Mouse (Mus musculus) heart, embryonic 14.5 days (tissue): Measurements from ENCODE around the gene Etfdh. TPM values are rescaled to one million over a fixed set of nuclear protein-coding genes. Genes with fewer than 3 reads are reported as not detected.
"Not testable (repeated sequence)": the region's sequence is repeated elsewhere in the genome, so short reads cannot be mapped to it uniquely, and the experiment has no call there.

ENCODE experiments used
- ATAC-seq: fragments of 200-750 bp; cut with Nextera tagmentation; 2 replicates; pipeline ENCODE4 v1.8.0; 2017; ENCODE audit warnings: low read depth, moderate TSS enrichment; ENCODE audit not compliant: insufficient number of reproducible peaks, insufficient read depth, low FRiP score
- H3K27ac ChIP-seq, 2 experiments: fragments of 200-500 bp in 1 of 2; fragments of 300-500 bp in 1 of 2; sonication (generic) in 1 of 2; replicated peaks in 1 of 2; 2 replicates each; pipeline ENCODE4 v1.5.1; 2012 to 2014; ENCODE audit warnings: low read depth in 2 of 2, low read length in 2 of 2, control low read depth in 1 of 2, mild to moderate bottlenecking in 1 of 2, mixed read lengths in 1 of 2; ENCODE audit not compliant: control insufficient read depth in 1 of 2, insufficient read depth in 1 of 2
- H3K27me3 ChIP-seq: fragments of 300-500 bp; sonication (generic); 2 replicates; pipeline ENCODE4 v1.6.1; 2014; ENCODE audit warnings: mild to moderate bottlenecking, low read length, control low read depth; ENCODE audit not compliant: control insufficient read depth, insufficient read depth
- H3K36me3 ChIP-seq: fragments of 300-500 bp; sonication (generic); 2 replicates; pipeline ENCODE4 v1.6.1; 2014; ENCODE audit warnings: mild to moderate bottlenecking, control low read depth, low read length, mixed read lengths; ENCODE audit not compliant: control insufficient read depth, insufficient read depth
- H3K4me1 ChIP-seq, 2 experiments: fragments of 200-500 bp in 1 of 2; fragments of 300-500 bp in 1 of 2; sonication (generic) in 1 of 2; 2 replicates each; pipeline ENCODE4 v1.6.1; 2012 to 2014; ENCODE audit warnings: low read length in 2 of 2, control low read depth in 1 of 2, mixed read lengths in 1 of 2; ENCODE audit not compliant: control insufficient read depth in 2 of 2, insufficient read depth in 2 of 2
- H3K4me2 ChIP-seq: fragments of 300-500 bp; sonication (generic); 2 replicates; pipeline ENCODE4 v1.6.1; 2014; ENCODE audit warnings: mild to moderate bottlenecking, low read length
- H3K4me3 ChIP-seq, 2 experiments: fragments of 200-500 bp in 1 of 2; fragments of 300-500 bp in 1 of 2; sonication (generic) in 1 of 2; 2 replicates each; pipeline ENCODE4 v1.5.1; 2012 to 2014; ENCODE audit warnings: low read length in 2 of 2, mild to moderate bottlenecking in 2 of 2, control low read depth in 1 of 2, low read depth in 1 of 2, moderate library complexity in 1 of 2; ENCODE audit not compliant: control insufficient read depth in 1 of 2, insufficient read depth in 1 of 2
- H3K9ac ChIP-seq: fragments of 300-500 bp; sonication (generic); 2 replicates; pipeline ENCODE4 v1.6.1; 2014; ENCODE audit warnings: mild to moderate bottlenecking, low read length
- H3K9me3 ChIP-seq: fragments of 300-500 bp; sonication (generic); 2 replicates; pipeline ENCODE4 v1.6.1; 2016; ENCODE audit warnings: low read length, control low read depth; ENCODE audit not compliant: control insufficient read depth
- WGBS: fragments of 180-500 bp; shearing (Covaris S2); extraction: QIAGEN DNeasy Blood & Tissue Kit; methylation state at CpG from one replicate; pipeline ENCODE4 v1.1.7; 2014; 5-methylcytosine and 5-hydroxymethylcytosine counted together
- polyA plus RNA-seq: library from polyadenylated mRNA; unstranded; fragments of >200 nt; fragmentation: Nextera tagmentation; extraction: Ambion mirVana; gene quantifications from 2 replicates; pipeline ENCODE4 v1.2.1, GENCODE M21; 2014

Gene Etfdh
- polyA plus RNA-seq, 1 experiment from 2014 or later: 189 TPM

DNA sequence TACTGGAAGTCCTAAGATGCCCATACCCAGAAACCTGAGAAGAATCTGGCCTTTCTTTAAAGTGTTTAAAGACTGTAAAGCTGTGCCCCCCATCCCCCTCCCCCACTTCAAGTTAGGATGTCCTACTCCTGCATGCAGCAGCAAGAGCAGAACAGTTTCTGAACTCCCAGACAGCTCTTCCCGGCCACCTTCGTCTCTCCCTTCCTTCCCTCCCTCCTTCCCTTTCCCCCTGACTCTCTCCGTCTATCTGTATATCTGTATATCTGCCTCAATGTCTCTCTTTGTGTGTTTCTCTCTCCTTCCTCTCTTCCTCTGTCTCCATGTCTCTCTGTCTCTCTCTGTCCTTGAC, 52.9 kb downstream of the Etfdh start:
- Histone ChIP-seq H3K9ac (peak overlapping the region; percentile 5; the same call in 1 of the 2 replicates), H3K9me3 (no peaks in the 10 kb centered on the region), H3K4me3 (no peak overlapping the region), H3K27me3 (no peaks in the 10 kb centered on the region), H3K4me1 (peaks cover 5 to 6% of the 10 kb centered on the region in 2 experiments; a peak in 3 of 4 replicates), H3K27ac (no peak overlapping the region), H3K36me3 (no peaks in the 10 kb centered on the region), H3K4me2 (peak overlapping the region; percentile 19; the same call in 1 of the 2 replicates)
- no peak for ATAC-seq
- 16% methylated on average over 3 of the region's 3 CpGs for WGBS

DNA sequence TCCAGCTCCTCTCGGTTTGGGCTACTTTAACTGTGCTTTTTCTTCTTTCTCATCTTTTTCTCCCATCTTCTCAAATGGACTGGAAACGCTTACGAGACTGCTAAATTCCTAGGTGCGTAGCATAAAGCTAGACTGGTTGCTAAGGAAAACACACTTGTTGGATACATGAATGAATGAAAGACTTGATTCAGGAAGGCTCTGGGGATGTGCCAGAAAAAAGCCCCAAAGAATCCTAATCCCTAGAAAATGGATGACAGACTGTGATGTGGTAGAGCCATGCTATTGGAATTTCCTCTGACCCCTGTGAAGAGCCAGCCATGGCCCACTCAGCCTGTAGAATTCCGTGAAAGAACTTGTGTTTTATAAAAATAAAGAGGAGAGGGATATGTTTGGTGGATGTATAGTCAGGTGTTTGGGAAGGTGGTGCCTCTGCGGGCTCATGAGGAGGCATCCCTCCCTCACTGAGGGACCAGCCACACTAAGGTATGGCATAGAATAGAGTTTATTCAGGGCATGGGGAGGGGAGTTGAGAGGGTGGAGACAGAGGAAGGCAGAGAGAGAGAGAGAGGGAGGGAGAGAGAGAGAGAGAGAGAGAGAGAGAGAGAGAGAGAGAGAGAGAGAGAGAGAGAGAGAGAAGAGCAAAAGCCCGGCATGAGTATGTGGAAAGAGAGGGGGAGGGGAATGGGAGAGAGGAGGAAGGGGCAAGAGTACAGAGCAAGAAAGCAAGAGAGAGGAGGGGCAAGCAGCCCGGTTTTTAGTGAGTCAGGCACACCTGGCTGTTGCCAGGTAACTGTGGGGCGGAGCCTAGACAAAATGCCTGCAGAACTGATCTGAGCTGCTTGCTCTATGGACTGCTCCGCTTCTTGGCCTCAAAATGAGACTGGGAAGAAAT, 53.5 kb downstream of the Etfdh start:
- no peak overlapping the region for H3K27ac ChIP-seq
- H3K4me2 ChIP-seq: 0 out of 2 replicates have a peak overlapping the region, but pooled peaks have one; percentile 19
- H3K4me3 ChIP-seq: no peak overlapping the region
- H3K36me3 ChIP-seq: no peaks in the 10 kb centered on the region
- peaks cover 5 to 6% of the 10 kb centered on the region in 2 experiments; a peak in 3 of 4 replicates for H3K4me1 ChIP-seq
- no peaks in the 10 kb centered on the region for H3K27me3 ChIP-seq
- no peaks in the 10 kb centered on the region for H3K9me3 ChIP-seq
- 43% methylated on average over 10 of the region's 10 CpGs for WGBS
- ATAC-seq: no peak
- H3K9ac ChIP-seq: 0 out of 2 replicates have a peak overlapping the region, but pooled peaks have one; percentile 5

GRCm38 (mm10) chr3:79574336-79574735, 55.0 kb downstream of the Etfdh start:
- Histone ChIP-seq H3K27ac (no peak overlapping the region), H3K36me3 (no peaks in the 10 kb centered on the region), H3K4me2 (no peak overlapping the region), H3K27me3 (no peaks in the 10 kb centered on the region), H3K9ac (no peak overlapping the region), H3K4me1 (peaks cover 5 to 6% of the 10 kb centered on the region in 2 experiments; a peak in 3 of 4 replicates), H3K9me3 (no peaks in the 10 kb centered on the region), H3K4me3 (no peak overlapping the region)
- WGBS: 79% methylated on average over 3 of the region's 3 CpGs
- ATAC-seq: no peak

- H3K27ac ChIP-seq, H3K9me3 ChIP-seq, H3K4me1 ChIP-seq, H3K36me3 ChIP-seq, H3K4me3 ChIP-seq, H3K27me3 ChIP-seq, H3K4me2 ChIP-seq, H3K9ac ChIP-seq, ATAC-seq: not testable (repeated sequence)
- 89% methylated on average over 5 of the region's 5 CpGs for WGBS
Measured at GRCm38 (mm10) chr3:79573376-79573775, 55.9 kb downstream of the Etfdh start.

DNA sequence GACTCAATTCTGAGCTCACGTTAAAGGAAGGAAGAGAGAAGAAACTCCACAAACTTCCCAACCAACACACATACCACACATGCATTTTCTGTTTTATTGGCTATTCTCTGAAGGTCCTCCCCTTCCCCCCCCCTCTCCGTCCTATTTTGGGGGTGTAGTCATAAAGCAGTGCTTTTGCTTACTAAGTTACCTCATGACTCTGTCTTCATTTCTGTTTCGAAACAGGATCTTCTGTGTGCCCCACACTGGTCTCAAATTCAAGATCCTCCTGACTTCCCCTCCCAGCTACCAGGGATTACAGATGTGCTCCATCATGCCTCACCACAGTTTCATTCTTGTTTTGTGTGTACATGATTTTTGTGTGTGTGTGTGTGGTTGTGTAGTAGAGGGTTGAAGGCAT, 56.9 kb downstream of the Etfdh start:
- H3K9ac ChIP-seq: no peak overlapping the region
- no peak overlapping the region for H3K27ac ChIP-seq
- WGBS: 70% methylated on average over 3 of the region's 3 CpGs
- ATAC-seq: no peak
- no peaks in the 10 kb centered on the region for H3K36me3 ChIP-seq
- H3K4me2 ChIP-seq: no peak overlapping the region
- no peak overlapping the region for H3K4me3 ChIP-seq
- no peaks in the 10 kb centered on the region for H3K9me3 ChIP-seq
- peaks cover 6 to 8% of the 10 kb centered on the region in 2 experiments; a peak in 3 of 4 replicates for H3K4me1 ChIP-seq
- no peaks in the 10 kb centered on the region for H3K27me3 ChIP-seq

- Histone ChIP-seq H3K4me3 (no peak overlapping the region), H3K9ac (no peak overlapping the region), H3K4me2 (no peak overlapping the region), H3K4me1 (peaks cover 6 to 13% of the 10 kb centered on the region in 2 experiments), H3K27ac (no peak overlapping the region), H3K27me3 (no peaks in the 10 kb centered on the region), H3K9me3 (no peaks in the 10 kb centered on the region), H3K36me3 (no peaks in the 10 kb centered on the region)
- WGBS: 77% methylated on average over 3 of the region's 3 CpGs
- no peak for ATAC-seq
Measured at GRCm38 (mm10) chr3:79569351-79569681, 60.0 kb downstream of the Etfdh start.

DNA sequence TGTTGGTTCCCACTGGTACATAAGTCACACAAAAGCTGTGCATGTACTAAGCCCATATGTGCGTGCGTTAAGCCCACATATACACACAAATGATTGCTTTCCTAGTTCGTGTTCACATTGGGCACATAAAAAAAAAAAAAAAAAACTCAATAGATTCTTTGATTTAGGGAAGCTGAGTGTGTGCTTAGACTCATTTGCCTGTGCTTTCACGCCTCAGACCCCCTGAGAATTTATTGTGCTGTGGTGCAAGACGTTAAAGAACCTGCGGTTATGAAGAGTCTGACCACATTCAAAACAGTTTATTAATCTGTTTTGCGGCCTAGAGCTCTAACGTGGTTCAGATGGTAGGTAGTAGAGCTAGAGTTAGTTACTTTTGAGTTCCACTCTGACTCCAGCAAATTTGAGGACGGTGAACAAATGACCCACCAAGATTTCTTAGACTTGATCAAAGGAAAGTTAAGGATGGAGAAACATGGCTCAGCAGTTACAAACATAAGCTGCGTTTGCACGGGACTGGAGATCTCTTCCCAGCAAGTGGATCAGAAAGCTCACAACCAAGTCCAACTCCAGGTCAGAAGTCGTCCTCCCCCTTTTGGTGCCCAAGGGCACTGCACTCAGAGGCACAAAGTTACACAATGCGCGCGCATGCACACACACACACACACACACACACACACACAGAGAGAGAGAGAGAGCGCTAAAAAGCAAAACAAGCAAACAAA, 60.5 kb downstream of the Etfdh start:
- H3K27ac ChIP-seq: peak overlapping the region; percentile 65 to 78
- ATAC-seq: no peak
- H3K9me3 ChIP-seq: no peaks in the 10 kb centered on the region
- peak overlapping the region in 1 of 2 experiments; percentile 82; a peak in 1 of 4 replicates for H3K4me3 ChIP-seq
- H3K9ac ChIP-seq: no peak overlapping the region
- H3K36me3 ChIP-seq: no peaks in the 10 kb centered on the region
- 93% methylated on average over 16 of the region's 16 CpGs for WGBS
- H3K4me1 ChIP-seq: peaks cover 6 to 13% of the 10 kb centered on the region in 2 experiments
- H3K4me2 ChIP-seq: peak overlapping the region; percentile 78
- no peaks in the 10 kb centered on the region for H3K27me3 ChIP-seq
